Mouse (Mus musculus) liver, embryonic 14.5 days (tissue): ENCODE measurements around the gene Slc2a9.

Experiments
- CTCF ChIP-seq: IDR thresholded peaks from 2 replicates; pipeline ENCODE4 v1.5.1; 2016; ENCODE audit warnings: antibody characterized with exemption, low read depth, control low read depth
- EP300 ChIP-seq: IDR thresholded peaks from 2 replicates; pipeline ENCODE4 v1.6.1; 2016; ENCODE audit warnings: antibody characterized with exemption, low read depth

GRCm38 (mm10) chr5:38532084-38532483, 29.1 kb upstream of the Slc2a9 start:
- TF ChIP-seq EP300 (no peak), CTCF (no peak)
